ENCODE assay signal across 26 mouse cellular contexts in the genomic region with DNA sequence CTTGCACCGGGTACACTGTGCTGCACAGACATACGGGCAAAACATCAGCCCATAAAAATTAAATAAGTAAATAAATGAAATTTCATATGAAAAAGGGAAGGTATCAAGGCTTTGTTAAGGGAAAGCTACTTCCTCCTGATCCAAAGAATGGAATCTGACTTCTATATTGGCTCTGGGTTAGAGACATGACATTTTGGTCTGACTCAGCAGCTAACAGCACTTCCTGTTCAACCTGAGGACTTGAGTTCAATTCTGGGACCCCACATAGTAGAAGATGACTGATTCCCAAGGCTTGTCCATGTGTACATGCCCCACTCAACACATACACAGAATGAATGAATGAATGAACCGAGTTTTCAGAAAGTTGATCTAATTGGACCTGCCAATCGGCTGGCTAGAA. TPM values are rescaled to one million over a fixed set of nuclear protein-coding genes. Genes with fewer than 3 reads are reported as not detected.
DNase-seq lines count a peak whose midpoint lies in the region; ATAC-seq and TF ChIP-seq lines count a peak whose summit lies in the region.
"Had no signal": no experiment of that assay in that cellular context is flagged by ENCODE, and none has a peak within 500 bp of the region (broad histone marks: within the 10 kb centered on the region; RNA-seq: fewer than 3 reads in every experiment).

No protein-coding gene starts in this region.

- no peaks in the 10 kb centered on the region for H3K36me3 ChIP-seq in heart, embryonic 11.5 days (ENCODE audit: control insufficient read depth, insufficient read depth, low read length)
- H3K36me3 ChIP-seq in intestine, embryonic 14.5 days (ENCODE audit: control insufficient read depth, insufficient read depth, low read length): no peaks in the 10 kb centered on the region
- no peaks in the 10 kb centered on the region for H3K36me3 ChIP-seq in intestine, postnatal 0 days (ENCODE audit: control insufficient read depth, insufficient read depth)
- H3K36me3 ChIP-seq in MEL (ENCODE audit: control insufficient read depth in 1 of 2, insufficient read depth in 2 of 2, low read length in 2 of 2): peaks cover 0 to 38% of the 10 kb centered on the region in 2 experiments; a peak in 2 of 4 replicates
- no peaks in the 10 kb centered on the region for H3K36me3 ChIP-seq in intestine, embryonic 16.5 days (ENCODE audit: control insufficient read depth, insufficient read depth, low read length)
- H3K36me3 ChIP-seq: embryonic facial prominence, embryonic 13.5 days; forebrain, embryonic 12.5 days; hindbrain, embryonic 13.5 days; limb, embryonic 13.5 days; liver, embryonic 15.5 days; midbrain, embryonic 13.5 days had no signal

- 0 out of 2 replicates have a peak overlapping the region, but pooled peaks have one; percentile 5 for H3K27ac ChIP-seq in heart, embryonic 11.5 days (ENCODE audit: low read depth, low read length)
- H3K27ac ChIP-seq in intestine, embryonic 14.5 days (ENCODE audit: low read depth): peak overlapping the region; percentile 67
- H3K27ac ChIP-seq in intestine, postnatal 0 days (ENCODE audit: low read depth, low read length): no peak overlapping the region
- H3K27ac ChIP-seq in MEL (ENCODE audit: control insufficient read depth, low read depth, low read length): peak overlapping the region; percentile 80
- peak overlapping the region; percentile 69 for H3K27ac ChIP-seq in intestine, embryonic 16.5 days (ENCODE audit: low read length)
- H3K27ac ChIP-seq: embryonic facial prominence, embryonic 13.5 days; forebrain, embryonic 12.5 days; gastrocnemius, adult 2 months; hindbrain, embryonic 13.5 days; limb, embryonic 13.5 days; liver, embryonic 15.5 days; midbrain, embryonic 13.5 days had no signal

- H3K4me3 ChIP-seq in heart, embryonic 11.5 days (ENCODE audit: low read depth, low read length): no peak overlapping the region
- H3K4me3 ChIP-seq in intestine, embryonic 14.5 days (ENCODE audit: low read depth, low read length): no peak overlapping the region
- no peak overlapping the region for H3K4me3 ChIP-seq in intestine, postnatal 0 days (ENCODE audit: low read depth, low read length)
- peak overlapping the region; percentile 34 to 42 for H3K4me3 ChIP-seq in MEL (ENCODE audit: control insufficient read depth in 1 of 2, insufficient read depth in 1 of 2, low read depth in 2 of 2, low read length in 2 of 2)
- H3K4me3 ChIP-seq in intestine, embryonic 16.5 days (ENCODE audit: low read length): no peak overlapping the region
- H3K4me3 ChIP-seq: embryonic facial prominence, embryonic 13.5 days; erythroblast, embryonic 14.5 days; forebrain, embryonic 12.5 days; gastrocnemius, adult 2 months; hindbrain, embryonic 13.5 days; limb, embryonic 13.5 days; liver, embryonic 15.5 days; midbrain, embryonic 13.5 days had no signal

- no peak for TF ChIP-seq RAD21 in MEL (IDR thresholded peaks at IDR 0.05; ENCODE audit: low read depth, low read length)

- DNase-seq in heart, postnatal 25 days (ENCODE audit: low spot score): no peak
- DNase-seq in intestine, embryonic 14.5 days (ENCODE audit: low spot score): no peak
- DNase-seq in MEL (ENCODE audit: low read depth, low spot score): peak; percentile 67
- no peak for DNase-seq in kidney, postnatal 10 days
- DNase-seq: adrenal gland, postnatal 36 days; cerebellum, adult 11 months; cerebellum, postnatal 36 days; embryo, embryonic 11 days; gastrocnemius, adult 2 months; thymus, postnatal 14 days had no signal

- 0 out of 2 replicates have a peak, but pooled peaks cover 2% of the 10 kb centered on the region for H3K27me3 ChIP-seq in heart, embryonic 11.5 days (ENCODE audit: control insufficient read depth, insufficient read depth, low read length)
- no peaks in the 10 kb centered on the region for H3K27me3 ChIP-seq in intestine, embryonic 14.5 days (replicated peaks; ENCODE audit: control insufficient read depth, insufficient read depth, low read length)
- no peaks in the 10 kb centered on the region for H3K27me3 ChIP-seq in intestine, postnatal 0 days (replicated peaks; ENCODE audit: control insufficient read depth, insufficient read depth, low read length)
- no peaks in the 10 kb centered on the region for H3K27me3 ChIP-seq in MEL (ENCODE audit: control insufficient read depth in 1 of 2, insufficient read depth in 2 of 2, low read length in 2 of 2)
- no peaks in the 10 kb centered on the region for H3K27me3 ChIP-seq in intestine, embryonic 16.5 days (replicated peaks; ENCODE audit: control insufficient read depth, insufficient read depth, low read length)
- H3K27me3 ChIP-seq: limb, embryonic 13.5 days; Patski had no signal

- no peaks in the 10 kb centered on the region for H3K9me3 ChIP-seq in heart, embryonic 11.5 days (replicated peaks; ENCODE audit: control insufficient read depth, low read length)
- H3K9me3 ChIP-seq in intestine, embryonic 14.5 days (ENCODE audit: control insufficient read depth, low read length): no peaks in the 10 kb centered on the region
- H3K9me3 ChIP-seq in intestine, postnatal 0 days (ENCODE audit: control insufficient read depth): no peaks in the 10 kb centered on the region
- no peaks in the 10 kb centered on the region for H3K9me3 ChIP-seq in MEL (replicated peaks; ENCODE audit: insufficient read depth, low read length)
- H3K9me3 ChIP-seq in intestine, embryonic 16.5 days (ENCODE audit: control insufficient read depth, low read length): no peaks in the 10 kb centered on the region
- H3K9me3 ChIP-seq: embryonic facial prominence, embryonic 13.5 days; forebrain, embryonic 12.5 days; hindbrain, embryonic 13.5 days; limb, embryonic 13.5 days; liver, embryonic 15.5 days; megakaryocyte, embryonic 14.5 days; midbrain, embryonic 13.5 days had no signal

- no peak for TF ChIP-seq POLR2A in MEL (IDR thresholded peaks at IDR 0.05; ENCODE audit: control insufficient read depth in 1 of 2, insufficient read depth in 1 of 2, low read depth in 1 of 2, low read length in 2 of 2, poor library complexity in 1 of 2)

- peaks cover 20% of the 10 kb centered on the region for H3K79me2 ChIP-seq in MEL (ENCODE audit: control insufficient read depth, insufficient read depth, low read length, poor library complexity)

- TF ChIP-seq EP300 in MEL (IDR thresholded peaks at IDR 0.05; ENCODE audit: low read depth in 1 of 2, low read length in 2 of 2): no peak; a peak in 1 of 4 replicates

- no peak for TF ChIP-seq CTCF in intestine, postnatal 0 days (IDR thresholded peaks at IDR 0.05; ENCODE audit: low read depth)
- no peak for TF ChIP-seq CTCF in MEL (IDR thresholded peaks at IDR 0.05 in 2 of 3, conservative IDR thresholded peaks at IDR 0.05 in 1 of 3; ENCODE audit: control insufficient read depth in 1 of 3, insufficient read depth in 1 of 3, low read depth in 2 of 3, low read length in 3 of 3, poor library complexity in 1 of 3, severe bottlenecking in 1 of 3)

- 80% methylated on average over 4 of the region's 4 CpGs for WGBS in heart, embryonic 11.5 days (ENCODE audit: insufficient replicate concordance)
- WGBS in intestine, embryonic 14.5 days: 91% methylated on average over 4 of the region's 4 CpGs
- 81% methylated on average over 4 of the region's 4 CpGs for WGBS in intestine, postnatal 0 days
- 82% methylated on average over 4 of the region's 4 CpGs for WGBS in intestine, embryonic 16.5 days

- no peak for ATAC-seq in heart, embryonic 11.5 days (replicated peaks; ENCODE audit: insufficient number of reproducible peaks, low FRiP score, low TSS enrichment)
- ATAC-seq in intestine, embryonic 14.5 days (replicated peaks; ENCODE audit: low FRiP score, low TSS enrichment, low read depth): no peak
- ATAC-seq in intestine, postnatal 0 days: no peak
- no peak for ATAC-seq in intestine, embryonic 16.5 days
- ATAC-seq: CD4-positive, CD25-positive, alpha-beta regulatory T cell, adult 4 months; midbrain, embryonic 13.5 days; Patski had no signal

- H3K9ac ChIP-seq in heart, embryonic 11.5 days (ENCODE audit: low read depth, low read length): no peak overlapping the region
- H3K9ac ChIP-seq in intestine, embryonic 14.5 days (ENCODE audit: low read length): no peak overlapping the region
- no peak overlapping the region for H3K9ac ChIP-seq in intestine, postnatal 0 days (ENCODE audit: low read depth, low read length)
- H3K9ac ChIP-seq in MEL (ENCODE audit: control insufficient read depth, low read depth, low read length, poor library complexity, severe bottlenecking): peak overlapping the region; percentile 61
- H3K9ac ChIP-seq in intestine, embryonic 16.5 days (ENCODE audit: low read depth, low read length): no peak overlapping the region
- H3K9ac ChIP-seq: embryonic facial prominence, embryonic 13.5 days; forebrain, embryonic 12.5 days; hindbrain, embryonic 13.5 days; limb, embryonic 13.5 days; liver, embryonic 15.5 days; midbrain, embryonic 13.5 days had no signal

- no peak overlapping the region for H3K4me2 ChIP-seq in heart, embryonic 11.5 days
- no peak overlapping the region for H3K4me2 ChIP-seq in intestine, embryonic 14.5 days (ENCODE audit: low read length)
- no peak overlapping the region for H3K4me2 ChIP-seq in intestine, postnatal 0 days (replicated peaks; ENCODE audit: low read depth)
- no peak overlapping the region for H3K4me2 ChIP-seq in intestine, embryonic 16.5 days (ENCODE audit: low read depth, low read length)
- H3K4me2 ChIP-seq: embryonic facial prominence, embryonic 13.5 days; forebrain, embryonic 12.5 days; hindbrain, embryonic 13.5 days; limb, embryonic 13.5 days; midbrain, embryonic 13.5 days had no signal

- peaks cover 26% of the 10 kb centered on the region for H3K4me1 ChIP-seq in heart, embryonic 11.5 days (ENCODE audit: control insufficient read depth, insufficient read depth, low read length)
- peaks cover 29% of the 10 kb centered on the region for H3K4me1 ChIP-seq in intestine, embryonic 14.5 days (replicated peaks; ENCODE audit: control insufficient read depth, insufficient read depth, low read length)
- H3K4me1 ChIP-seq in intestine, postnatal 0 days (replicated peaks; ENCODE audit: control insufficient read depth, insufficient read depth, low read length): peaks cover 11% of the 10 kb centered on the region
- peaks cover 16 to 45% of the 10 kb centered on the region in 2 experiments for H3K4me1 ChIP-seq in MEL (ENCODE audit: control insufficient read depth in 1 of 2, insufficient read depth in 2 of 2, low read length in 2 of 2)
- peaks cover 23% of the 10 kb centered on the region for H3K4me1 ChIP-seq in intestine, embryonic 16.5 days (ENCODE audit: control insufficient read depth, insufficient read depth, low read length)

- intact Hi-C loops in heart, postnatal 25 days (cut with DNase I): no loop called here

RNA-seq across cellular contexts. Expression of a gene that starts 3.0 kb away (rescaled TPM):
- 31.6 and 37.4 TPM in 2 replicates for polyA plus RNA-seq in heart, embryonic 11.5 days (2014; fragmentation: Nextera tagmentation; extraction: Ambion mirVana)
- total RNA-seq in heart, postnatal 25 days (2021): 10 to 100 TPM; 76.0 to 77.1 TPM
- 43.2 and 43.3 TPM in 2 replicates for polyA plus RNA-seq in intestine, embryonic 14.5 days (2014; fragmentation: Nextera tagmentation; extraction: Ambion mirVana)
- polyA plus RNA-seq in intestine, postnatal 0 days (2015; fragmentation: Nextera tagmentation; extraction: Ambion mirVana): 15.8 and 18.2 TPM in 2 replicates
- 38.1 and 39.5 TPM in 2 replicates for total RNA-seq in MEL (2012; rRNA removed)
- 10 to 100 TPM in 1 of 2 experiments, not detected in 1; 88.0 TPM for polyA plus RNA-seq in MEL (2012; ENCODE audit: insufficient read depth in 1 of 2, insufficient read length in 2 of 2, low read depth in 1 of 2, low replicate concordance in 2 of 2, missing spikeins in 1 of 2)
- polyA plus RNA-seq in intestine, embryonic 16.5 days (2015; fragmentation: Nextera tagmentation; extraction: Ambion mirVana): 31.1 and 37.4 TPM in 2 replicates

RNA-seq across cellular contexts. Expression of a gene that starts 11.7 kb away (rescaled TPM):
- polyA plus RNA-seq in heart, embryonic 11.5 days (2014; fragmentation: Nextera tagmentation; extraction: Ambion mirVana): 0.50 and 0.80 TPM in 2 replicates
- total RNA-seq in heart, postnatal 25 days (2021): under 1 TPM; 0.11 to 0.21 TPM
- 7.0 and 7.2 TPM in 2 replicates for polyA plus RNA-seq in intestine, embryonic 14.5 days (2014; fragmentation: Nextera tagmentation; extraction: Ambion mirVana)
- 1.2 and 1.3 TPM in 2 replicates for polyA plus RNA-seq in intestine, postnatal 0 days (2015; fragmentation: Nextera tagmentation; extraction: Ambion mirVana)
- total RNA-seq in MEL (2012; rRNA removed): 0.08 TPM in 1 of 2 replicates, not detected in the other
- polyA plus RNA-seq in MEL (2012; ENCODE audit: insufficient read depth in 1 of 2, insufficient read length in 2 of 2, low read depth in 1 of 2, low replicate concordance in 2 of 2, missing spikeins in 1 of 2): under 1 TPM in 1 of 2 experiments, not detected in 1; 0.21 TPM
- 3.7 and 5.2 TPM in 2 replicates for polyA plus RNA-seq in intestine, embryonic 16.5 days (2015; fragmentation: Nextera tagmentation; extraction: Ambion mirVana)
- total RNA-seq: heart, postnatal 14 days; monocyte, adult 5-6 weeks; neutrophil, adult 5-6 weeks had no signal
- polyA plus RNA-seq: CD4-positive, CD25-positive, alpha-beta regulatory T cell, adult 4 months; Patski had no signal

RNA-seq across cellular contexts. Expression of a gene that starts 26.0 kb away (rescaled TPM):
- polyA plus RNA-seq in heart, embryonic 11.5 days (2014; fragmentation: Nextera tagmentation; extraction: Ambion mirVana): 12.7 and 14.2 TPM in 2 replicates
- total RNA-seq in heart, postnatal 25 days (2021): 1 to 10 TPM; 3.2 to 4.4 TPM
- polyA plus RNA-seq in intestine, embryonic 14.5 days (2014; fragmentation: Nextera tagmentation; extraction: Ambion mirVana): 20.0 and 23.1 TPM in 2 replicates
- 5.0 and 5.5 TPM in 2 replicates for polyA plus RNA-seq in intestine, postnatal 0 days (2015; fragmentation: Nextera tagmentation; extraction: Ambion mirVana)
- total RNA-seq in MEL (2012; rRNA removed): 24.7 and 27.2 TPM in 2 replicates
- polyA plus RNA-seq in MEL (2012; ENCODE audit: insufficient read depth in 1 of 2, insufficient read length in 2 of 2, low read depth in 1 of 2, low replicate concordance in 2 of 2, missing spikeins in 1 of 2): 10 to 100 TPM in 1 of 2 experiments, not detected in 1; 25.2 TPM
- 17.1 and 19.4 TPM in 2 replicates for polyA plus RNA-seq in intestine, embryonic 16.5 days (2015; fragmentation: Nextera tagmentation; extraction: Ambion mirVana)

RNA-seq across cellular contexts. Expression of a gene that starts 30.7 kb away (rescaled TPM):
- polyA plus RNA-seq in heart, embryonic 11.5 days (2014; fragmentation: Nextera tagmentation; extraction: Ambion mirVana): 194 and 197 TPM in 2 replicates
- total RNA-seq in heart, postnatal 25 days (2021): 100 to 1,000 TPM; 111 to 127 TPM
- 213 and 219 TPM in 2 replicates for polyA plus RNA-seq in intestine, embryonic 14.5 days (2014; fragmentation: Nextera tagmentation; extraction: Ambion mirVana)
- 441 and 442 TPM in 2 replicates for polyA plus RNA-seq in intestine, postnatal 0 days (2015; fragmentation: Nextera tagmentation; extraction: Ambion mirVana)
- 227 and 286 TPM in 2 replicates for total RNA-seq in MEL (2012; rRNA removed)
- 100 to 1,000 TPM in 1 of 2 experiments, not detected in 1; 343 TPM for polyA plus RNA-seq in MEL (2012; ENCODE audit: insufficient read depth in 1 of 2, insufficient read length in 2 of 2, low read depth in 1 of 2, low replicate concordance in 2 of 2, missing spikeins in 1 of 2)
- polyA plus RNA-seq in intestine, embryonic 16.5 days (2015; fragmentation: Nextera tagmentation; extraction: Ambion mirVana): 345 and 371 TPM in 2 replicates

RNA-seq across cellular contexts. Expression of a gene that starts 34.6 kb away (rescaled TPM):
- 13.8 and 14.1 TPM in 2 replicates for polyA plus RNA-seq in heart, embryonic 11.5 days (2014; fragmentation: Nextera tagmentation; extraction: Ambion mirVana)
- total RNA-seq in heart, postnatal 25 days (2021): 1 to 10 TPM; 4.5 to 5.2 TPM
- 26.3 and 30.6 TPM in 2 replicates for polyA plus RNA-seq in intestine, embryonic 14.5 days (2014; fragmentation: Nextera tagmentation; extraction: Ambion mirVana)
- polyA plus RNA-seq in intestine, postnatal 0 days (2015; fragmentation: Nextera tagmentation; extraction: Ambion mirVana): 8.7 and 8.9 TPM in 2 replicates
- total RNA-seq in MEL (2012; rRNA removed): 0.08 TPM in 1 of 2 replicates, not detected in the other
- under 1 TPM in 1 of 2 experiments, not detected in 1; 0.19 TPM for polyA plus RNA-seq in MEL (2012; ENCODE audit: insufficient read depth in 1 of 2, insufficient read length in 2 of 2, low read depth in 1 of 2, low replicate concordance in 2 of 2, missing spikeins in 1 of 2)
- 10.5 and 11.1 TPM in 2 replicates for polyA plus RNA-seq in intestine, embryonic 16.5 days (2015; fragmentation: Nextera tagmentation; extraction: Ambion mirVana)
- total RNA-seq: monocyte, adult 5-6 weeks; neutrophil, adult 5-6 weeks had no signal
- polyA plus RNA-seq: CD4-positive, CD25-positive, alpha-beta regulatory T cell, adult 4 months had no signal

Comparison
In these comparisons a context has a peak if more than half of its experiments do, and no peak if none do; other contexts are left out.
1. H3K4me3 ChIP-seq: peak in MEL (2 of 2); none in heart, embryonic 11.5 days (single experiment), intestine, embryonic 14.5 days (single experiment), intestine, postnatal 0 days (single experiment) and intestine, embryonic 16.5 days (single experiment).